In genomic region chr4:149172666-149173065, GRCm38 (mm10) we compare ENCODE assay signal across 9 mouse cellular contexts. TPM values are rescaled to one million over a fixed set of nuclear protein-coding genes. Genes with fewer than 3 reads are reported as not detected.
A peak's percentile ranks its signal among the peaks of the same experiment; 100 is the strongest.
DNase-seq lines count a peak whose midpoint lies in the region; ATAC-seq lines count a peak whose summit lies in the region.
"Had no signal": no experiment of that assay in that cellular context is flagged by ENCODE, and none has a peak within 500 bp of the region (broad histone marks: within the 10 kb centered on the region; RNA-seq: fewer than 3 reads in every experiment).

No protein-coding gene starts in this region.

- peak; percentile 75 for DNase-seq in adrenal gland, postnatal 10 days
- no peak for DNase-seq in adrenal gland, postnatal 4 days (ENCODE audit: low spot score in 2 of 2)
- DNase-seq in neural tube, embryonic 10.5 days (ENCODE audit: extremely low spot score, low spot score): no peak
- DNase-seq in heart, postnatal 25 days (ENCODE audit: low spot score): peak; percentile 40
- DNase-seq in midbrain, embryonic 14.5 days: peak; percentile 32
- DNase-seq in right cerebral cortex, postnatal 25 days: no peak

- WGBS in neural tube, embryonic 13.5 days: 62% methylated on average over 2 of the region's 2 CpGs
- WGBS in midbrain, embryonic 14.5 days: 82% methylated on average over 2 of the region's 2 CpGs

- H3K4me1 ChIP-seq in neural tube, embryonic 13.5 days (replicated peaks): peaks cover 15% of the 10 kb centered on the region; the same call in 1 of the 2 replicates
- no peaks in the 10 kb centered on the region for H3K4me1 ChIP-seq in midbrain, embryonic 14.5 days (ENCODE audit: control insufficient read depth, insufficient read depth, low read length)

- no peak overlapping the region for H3K4me2 ChIP-seq in neural tube, embryonic 13.5 days
- H3K4me2 ChIP-seq in midbrain, embryonic 14.5 days (ENCODE audit: low read length): no peak overlapping the region

- H3K27ac ChIP-seq in neural tube, embryonic 13.5 days (replicated peaks): peak overlapping the region; percentile 34
- H3K27ac ChIP-seq in midbrain, embryonic 14.5 days (replicated peaks; ENCODE audit: low read depth, low read length): peak overlapping the region; percentile 46

- intact Hi-C loops in heart, postnatal 25 days (cut with DNase I): no loop called here

- H3K36me3 ChIP-seq in neural tube, embryonic 13.5 days: peaks cover 28% of the 10 kb centered on the region
- H3K36me3 ChIP-seq in midbrain, embryonic 14.5 days (ENCODE audit: control insufficient read depth, insufficient read depth, low read length): peaks cover 21% of the 10 kb centered on the region

- H3K4me3 ChIP-seq in neural tube, embryonic 13.5 days: no peak overlapping the region
- no peak overlapping the region for H3K4me3 ChIP-seq in midbrain, embryonic 14.5 days (replicated peaks; ENCODE audit: low read depth, low read length)

- H3K27me3 ChIP-seq in neural tube, embryonic 13.5 days: no peaks in the 10 kb centered on the region
- no peaks in the 10 kb centered on the region for H3K27me3 ChIP-seq in midbrain, embryonic 14.5 days (ENCODE audit: control insufficient read depth, insufficient read depth, low read length)

- no peaks in the 10 kb centered on the region for H3K9me3 ChIP-seq in neural tube, embryonic 13.5 days
- H3K9me3 ChIP-seq in midbrain, embryonic 14.5 days (ENCODE audit: control insufficient read depth, low read length): no peaks in the 10 kb centered on the region

- ATAC-seq in neural tube, embryonic 13.5 days (ENCODE audit: low read depth): 0 out of 2 replicates have a peak, but pooled peaks have one; percentile 20
- ATAC-seq in midbrain, embryonic 14.5 days (ENCODE audit: low FRiP score, low TSS enrichment): no peak
- ATAC-seq in inflammation-experienced regulatory T-cells, adult 6 months: no peak

- H3K9ac ChIP-seq in neural tube, embryonic 13.5 days: no peak overlapping the region
- no peak overlapping the region for H3K9ac ChIP-seq in midbrain, embryonic 14.5 days (replicated peaks; ENCODE audit: low read length)

RNA-seq across cellular contexts. Expression of gene Pgd, which starts 6.1 kb away (rescaled TPM):
- total RNA-seq in adrenal gland, postnatal 10 days (2021): 100 to 1,000 TPM; 175 to 176 TPM
- 100 to 1,000 TPM; 191 to 193 TPM for total RNA-seq in adrenal gland, postnatal 4 days (2021)
- 114 and 117 TPM in 2 replicates for polyA plus RNA-seq in neural tube, embryonic 13.5 days (2015; fragmentation: Nextera tagmentation; extraction: Ambion mirVana)
- 10 to 100 TPM; 39.9 TPM for total RNA-seq in heart, postnatal 25 days (2021)
- polyA plus RNA-seq in midbrain, embryonic 14.5 days (2014; fragmentation: Nextera tagmentation; extraction: Ambion mirVana): 50.6 and 73.5 TPM in 2 replicates
- polyA plus RNA-seq in inflammation-experienced regulatory T-cells, adult 6 months (2017; shearing (Covaris generic)): 10 to 100 TPM; 37.7 to 56.0 (median 53.5) TPM

RNA-seq across cellular contexts. Expression of gene Cenps, which starts 35.2 kb away (rescaled TPM):
- 10 to 100 TPM in 1 of 2 experiments, 1 to 10 TPM in 1; 7.8 to 11.0 TPM for total RNA-seq in adrenal gland, postnatal 10 days (2021)
- 10 to 100 TPM; 17.1 to 19.3 TPM for total RNA-seq in adrenal gland, postnatal 4 days (2021)
- polyA plus RNA-seq in neural tube, embryonic 13.5 days (2015; fragmentation: Nextera tagmentation; extraction: Ambion mirVana): 21.1 and 21.9 TPM in 2 replicates
- total RNA-seq in heart, postnatal 25 days (2021): 1 to 10 TPM; 7.8 to 8.9 TPM
- 16.9 and 20.2 TPM in 2 replicates for polyA plus RNA-seq in midbrain, embryonic 14.5 days (2014; fragmentation: Nextera tagmentation; extraction: Ambion mirVana)
- 10 to 100 TPM in 1 of 3 experiments, 1 to 10 TPM in 2; 3.7 to 34.5 (median 6.7) TPM for polyA plus RNA-seq in inflammation-experienced regulatory T-cells, adult 6 months (2017; shearing (Covaris generic))

RNA-seq across cellular contexts. Expression of gene Cort, which starts 46.1 kb away (rescaled TPM):
- 1 to 10 TPM; 1.5 TPM for total RNA-seq in adrenal gland, postnatal 10 days (2021)
- total RNA-seq in adrenal gland, postnatal 4 days (2021): 1 to 10 TPM; 2.4 to 3.1 TPM
- polyA plus RNA-seq in neural tube, embryonic 13.5 days (2015; fragmentation: Nextera tagmentation; extraction: Ambion mirVana): not detected in 2 replicates
- total RNA-seq in heart, postnatal 25 days (2021): under 1 TPM in 1 of 2 experiments, not detected in 1; 0.39 TPM
- polyA plus RNA-seq in midbrain, embryonic 14.5 days (2014; fragmentation: Nextera tagmentation; extraction: Ambion mirVana): 0.93 TPM in 1 of 2 replicates, not detected in the other
- under 1 TPM in 1 of 3 experiments, not detected in 2; 0.73 TPM for polyA plus RNA-seq in inflammation-experienced regulatory T-cells, adult 6 months (2017; shearing (Covaris generic))
- polyA plus RNA-seq: small intestine, adult 2 months had no signal

Comparison
In these comparisons a context has a peak if more than half of its experiments do, and no peak if none do; other contexts are left out.
1. DNase-seq: peak in adrenal gland, postnatal 10 days (single experiment), heart, postnatal 25 days (single experiment) and midbrain, embryonic 14.5 days (single experiment); none in adrenal gland, postnatal 4 days (0 of 2), neural tube, embryonic 10.5 days (single experiment) and right cerebral cortex, postnatal 25 days (single experiment).
2. RNA of gene Pgd, which starts 6.1 kb away (total RNA-seq): 191 to 193 TPM in adrenal gland, postnatal 4 days and 175 to 176 TPM in adrenal gland, postnatal 10 days; 39.9 TPM in heart, postnatal 25 days; every median in the first group is over 4 times any median in the second.